Mouse (Mus musculus): Measurements from ENCODE around the gene Trp53. TPM values are rescaled to one million over a fixed set of nuclear protein-coding genes. Genes with fewer than 3 reads are reported as not detected.
A peak's percentile ranks its signal among the peaks of the same experiment; 100 is the strongest.

Trp53 gene
- total and polyA plus RNA-seq, 3 experiments = 59.6 to 85.0 (median 67.5) TPM

GRCm38 (mm10) chr11:69560896-69561854 lies 19.0 kb upstream of the Trp53 start:
- no peak for DNase-seq

- DNase-seq = no peak
Measured at GRCm38 (mm10) chr11:69563373-69563772, 16.8 kb upstream of the Trp53 start.

DNA sequence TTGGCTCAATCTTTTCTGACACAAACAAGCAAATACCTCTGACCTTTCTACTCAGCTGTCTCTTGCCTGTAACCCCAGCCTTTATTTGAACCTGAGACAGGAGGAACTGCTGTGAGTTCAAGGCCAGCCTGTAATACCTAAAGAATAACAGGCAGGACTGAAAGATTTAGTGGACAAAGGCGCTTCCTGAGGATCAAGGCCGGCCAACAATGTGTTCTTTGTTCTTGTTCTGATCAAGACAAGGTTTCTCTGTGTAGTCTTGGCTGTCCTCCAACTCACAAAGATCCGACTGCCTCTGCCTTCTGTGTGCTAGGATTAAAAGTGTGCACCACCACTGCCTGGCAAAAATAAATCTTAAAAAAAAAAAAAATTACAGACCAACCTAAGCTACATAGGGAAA lies 15.8 kb upstream of the Trp53 start:
- no peak for DNase-seq

- DNase-seq = no peak
Measured at GRCm38 (mm10) chr11:69565131-69565530, 15.0 kb upstream of the Trp53 start.

DNA sequence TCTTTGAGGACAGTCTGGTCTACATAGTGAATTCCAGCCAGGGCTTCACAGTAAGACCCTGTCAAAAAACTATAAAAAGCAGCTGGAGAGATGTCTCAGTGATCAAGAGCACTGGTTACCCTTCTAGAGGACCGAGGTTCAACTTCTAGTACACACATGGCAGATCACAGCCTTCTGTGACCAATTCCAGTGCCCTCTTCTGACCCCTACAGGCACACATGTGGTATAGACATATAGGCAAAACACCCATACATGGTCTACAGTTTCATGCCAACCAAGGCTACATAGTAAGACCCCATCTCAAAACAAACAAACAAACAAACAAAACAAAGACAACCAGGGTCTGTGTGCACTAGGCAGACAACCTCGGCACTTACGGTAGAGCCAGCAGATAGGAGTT lies 4.9 kb upstream of the Trp53 start:
- no peak for DNase-seq

- no peak for DNase-seq
Measured at GRCm38 (mm10) chr11:69576307-69576706, 3.9 kb upstream of the Trp53 start.

DNA sequence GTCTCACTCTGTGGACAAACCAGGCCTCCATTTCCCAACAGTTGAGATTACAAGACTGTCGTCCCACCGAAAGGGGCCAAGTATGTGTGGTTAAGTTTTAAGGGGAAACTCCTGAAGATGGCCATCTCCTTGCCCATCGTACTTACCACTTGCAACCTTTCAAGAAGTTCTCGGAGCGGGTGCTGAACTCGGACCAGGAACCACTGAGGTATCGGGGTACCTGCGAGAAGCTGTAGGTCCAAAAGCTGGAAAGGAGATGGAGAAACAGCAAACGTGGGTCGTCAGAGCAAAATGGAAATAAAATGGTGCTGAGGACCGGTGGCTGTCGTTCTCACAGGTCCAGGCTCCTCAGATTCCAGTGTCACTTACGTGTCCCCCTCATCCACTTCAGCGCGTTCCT lies 1.9 kb upstream of the Trp53 start:
- no peak for DNase-seq

DNA sequence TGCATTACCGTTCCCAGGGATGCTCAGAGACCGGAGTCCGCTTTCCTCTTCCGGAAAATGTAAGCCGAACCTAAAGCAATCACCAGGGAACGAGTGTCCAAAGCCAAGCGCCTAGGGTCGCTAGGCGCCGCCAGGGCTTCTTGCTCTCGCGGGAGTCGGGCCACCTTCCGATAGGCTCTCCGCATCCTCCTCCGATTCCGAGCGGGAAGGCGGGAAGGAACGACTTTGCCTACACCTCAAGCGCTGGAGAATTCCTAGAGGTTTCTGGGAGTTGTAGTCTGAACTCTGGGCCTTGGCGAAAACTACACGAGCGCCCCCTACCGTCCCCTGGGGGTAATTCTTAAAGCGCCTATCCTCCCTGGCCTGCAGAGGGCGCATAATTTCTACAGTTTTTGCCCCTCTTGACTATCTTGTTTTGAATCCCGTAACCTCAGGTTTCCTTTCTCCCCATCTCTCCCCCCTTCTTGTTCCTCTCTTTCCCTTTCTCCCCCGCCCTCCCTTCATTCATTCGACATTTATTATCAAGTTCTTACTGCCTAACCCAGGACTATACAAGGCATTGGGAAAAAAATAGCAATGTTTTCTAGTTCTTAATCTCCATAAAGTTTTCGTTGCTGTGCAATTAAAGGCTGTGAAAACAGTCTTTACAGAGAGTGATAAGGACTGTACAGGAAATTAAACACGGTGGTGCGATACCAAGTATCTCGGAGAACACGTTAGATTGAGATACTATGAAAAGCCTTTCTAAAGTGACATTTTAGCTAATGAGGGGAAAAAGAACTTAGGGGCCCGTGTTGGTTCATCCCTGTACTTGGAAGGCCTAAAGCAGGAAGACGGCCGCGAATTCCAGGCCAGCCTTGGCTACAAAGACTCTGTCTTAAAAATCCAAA lies 786 bp upstream of the Trp53 start:
- peak; percentile 97 for DNase-seq

DNA sequence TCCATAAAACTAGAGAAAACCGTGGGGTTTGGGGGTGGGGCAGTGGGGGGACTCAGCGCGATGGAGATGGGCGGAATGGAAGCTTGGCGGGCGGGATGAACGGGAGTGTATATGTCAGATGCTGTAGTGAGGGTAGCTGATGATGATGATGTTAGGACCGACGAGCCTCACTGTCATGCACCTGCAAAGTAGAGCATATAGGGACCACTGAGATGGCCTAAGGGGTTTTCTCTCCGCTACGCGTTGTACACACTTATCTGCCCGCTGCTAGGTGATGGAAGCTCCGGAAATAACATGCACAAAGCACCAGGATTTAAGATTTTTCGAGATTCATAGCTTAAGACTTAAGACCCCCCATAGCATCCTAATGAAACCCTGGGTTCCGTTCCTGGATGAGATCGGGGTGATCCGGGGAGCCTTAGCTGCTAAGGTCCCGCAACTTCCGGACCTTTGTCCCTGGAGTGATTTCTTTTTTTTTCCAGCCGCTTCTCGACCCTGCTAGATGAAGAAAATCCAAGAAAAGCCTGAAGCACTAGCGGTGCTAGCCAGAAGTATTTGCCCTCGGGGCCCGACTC lies 500 bp downstream of the Trp53 start:
- no peak for DNase-seq

- DNase-seq = peak; percentile 95
Measured at GRCm38 (mm10) chr11:69581147-69581688, 1.1 kb downstream of the Trp53 start.

DNA sequence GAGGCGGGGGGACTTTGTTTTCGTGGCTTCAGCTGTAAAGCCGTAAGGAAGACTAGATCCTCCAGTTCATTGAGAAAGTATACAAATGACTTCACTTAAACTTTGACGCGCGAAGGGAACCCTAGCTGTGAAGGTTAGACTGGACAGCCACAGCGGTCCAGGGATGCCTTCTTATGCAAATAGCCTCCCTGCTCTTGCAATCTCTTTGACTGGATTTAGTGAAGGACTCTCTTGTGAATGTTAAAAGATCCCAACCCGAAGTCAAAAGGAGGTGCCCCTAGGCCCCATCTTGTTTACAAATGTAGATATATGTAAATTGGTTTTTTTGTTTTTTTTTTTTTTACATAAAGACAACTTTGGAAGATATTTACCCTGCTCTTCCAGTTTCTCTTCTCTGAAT lies 1.7 kb downstream of the Trp53 start:
- DNase-seq = no peak

DNA sequence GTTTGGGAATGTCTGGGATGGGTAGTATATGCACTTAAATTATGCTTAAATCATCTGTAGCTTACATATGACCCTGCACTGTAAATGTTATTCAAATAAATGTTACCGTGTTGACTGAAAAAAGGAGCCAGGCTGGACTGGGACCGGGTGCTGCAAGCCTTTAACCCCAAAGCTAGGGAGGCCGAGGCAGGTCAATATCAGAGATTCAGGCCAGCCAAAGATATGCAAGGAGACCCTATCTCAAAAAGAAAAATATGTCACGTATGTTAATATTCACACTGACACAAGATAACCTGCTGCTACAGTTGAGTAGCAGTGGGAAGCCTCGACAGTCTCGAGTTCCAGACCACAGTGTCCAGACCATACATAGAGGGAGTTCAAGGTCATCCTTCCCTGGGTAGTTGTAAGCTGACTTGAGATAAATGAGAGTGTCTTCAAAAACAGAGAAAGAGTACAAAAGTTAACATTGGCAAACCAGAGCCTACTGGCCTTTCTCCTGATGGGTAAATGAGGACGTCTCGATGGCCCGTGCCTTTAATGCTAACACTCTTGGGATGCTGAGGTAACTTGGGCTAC lies 2.2 kb downstream of the Trp53 start:
- no peak for DNase-seq

DNA sequence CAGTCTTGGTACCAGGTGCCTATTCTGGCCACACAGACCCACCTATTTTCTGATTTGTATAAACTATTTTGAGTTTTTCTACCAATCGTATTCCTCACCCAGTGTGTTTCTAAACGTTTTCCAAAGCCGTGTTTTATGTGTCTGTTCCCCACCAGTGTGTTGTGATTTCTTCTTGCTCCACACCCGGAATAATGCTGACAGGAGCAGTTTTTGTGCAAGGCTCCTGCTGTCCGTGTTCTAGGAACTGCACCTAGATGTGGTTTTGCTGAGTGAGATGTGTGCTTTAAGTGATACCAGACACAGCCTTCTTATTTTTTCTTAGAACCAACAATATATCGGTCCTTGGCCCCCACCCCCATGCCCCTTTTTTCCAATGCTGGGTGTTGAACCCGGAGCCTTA lies 3.8 kb downstream of the Trp53 start:
- DNase-seq = no peak

- DNase-seq = no peak
Measured at GRCm38 (mm10) chr11:69584937-69585336, 4.8 kb downstream of the Trp53 start.

DNA sequence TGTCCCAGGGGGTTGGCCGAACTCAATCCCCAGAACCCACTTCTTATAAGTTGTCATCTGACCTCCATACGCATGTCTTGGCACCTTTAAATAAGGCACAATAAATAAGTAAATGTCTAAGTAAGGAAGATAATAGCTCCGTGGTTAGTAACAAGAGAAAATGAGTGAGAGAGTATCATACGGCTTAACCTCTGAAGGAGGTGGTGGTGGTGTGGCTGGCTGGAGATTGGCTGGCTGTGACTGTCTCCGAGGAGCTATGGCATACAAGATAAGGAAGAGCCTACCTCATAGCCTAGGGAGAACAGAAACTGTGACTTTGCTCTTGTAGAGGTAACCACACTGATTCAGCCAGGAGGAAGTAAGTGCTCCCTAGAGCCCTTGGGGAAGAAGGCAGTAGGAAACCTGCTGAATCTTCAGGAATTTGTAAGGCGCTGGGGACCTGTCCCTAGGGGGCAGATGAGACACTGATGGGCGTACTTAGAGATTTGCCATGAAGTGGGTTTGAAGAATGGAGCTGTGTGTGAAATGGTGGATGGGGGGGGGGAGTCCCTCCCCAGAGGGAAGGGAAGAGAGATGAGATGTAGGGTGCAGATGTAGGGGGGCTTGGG lies 5.7 kb downstream of the Trp53 start:
- no peak for DNase-seq

GRCm38 (mm10) chr11:69589207-69589834 lies 9.2 kb downstream of the Trp53 start:
- DNase-seq = no peak

DNA sequence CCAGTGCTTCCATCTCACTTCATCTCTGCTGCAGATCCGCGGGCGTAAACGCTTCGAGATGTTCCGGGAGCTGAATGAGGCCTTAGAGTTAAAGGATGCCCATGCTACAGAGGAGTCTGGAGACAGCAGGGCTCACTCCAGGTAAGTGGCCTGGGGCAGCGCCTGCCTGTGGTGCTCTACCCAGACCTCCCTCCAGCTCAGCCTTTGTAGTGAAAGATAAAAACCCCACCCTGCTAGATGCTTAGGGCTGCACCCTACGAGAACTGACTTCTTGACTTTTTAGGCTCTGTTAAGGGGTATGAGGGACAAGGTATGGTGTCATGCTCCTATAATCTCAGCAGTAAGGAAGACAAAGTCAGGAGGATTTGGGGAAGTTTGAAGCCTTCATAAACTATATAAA lies 10.5 kb downstream of the Trp53 start:
- DNase-seq = no peak

DNA sequence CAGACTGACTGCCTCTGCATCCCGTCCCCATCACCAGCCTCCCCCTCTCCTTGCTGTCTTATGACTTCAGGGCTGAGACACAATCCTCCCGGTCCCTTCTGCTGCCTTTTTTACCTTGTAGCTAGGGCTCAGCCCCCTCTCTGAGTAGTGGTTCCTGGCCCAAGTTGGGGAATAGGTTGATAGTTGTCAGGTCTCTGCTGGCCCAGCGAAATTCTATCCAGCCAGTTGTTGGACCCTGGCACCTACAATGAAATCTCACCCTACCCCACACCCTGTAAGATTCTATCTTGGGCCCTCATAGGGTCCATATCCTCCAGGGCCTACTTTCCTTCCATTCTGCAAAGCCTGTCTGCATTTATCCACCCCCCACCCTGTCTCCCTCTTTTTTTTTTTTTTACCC lies 11.3 kb downstream of the Trp53 start:
- DNase-seq = no peak

DNA sequence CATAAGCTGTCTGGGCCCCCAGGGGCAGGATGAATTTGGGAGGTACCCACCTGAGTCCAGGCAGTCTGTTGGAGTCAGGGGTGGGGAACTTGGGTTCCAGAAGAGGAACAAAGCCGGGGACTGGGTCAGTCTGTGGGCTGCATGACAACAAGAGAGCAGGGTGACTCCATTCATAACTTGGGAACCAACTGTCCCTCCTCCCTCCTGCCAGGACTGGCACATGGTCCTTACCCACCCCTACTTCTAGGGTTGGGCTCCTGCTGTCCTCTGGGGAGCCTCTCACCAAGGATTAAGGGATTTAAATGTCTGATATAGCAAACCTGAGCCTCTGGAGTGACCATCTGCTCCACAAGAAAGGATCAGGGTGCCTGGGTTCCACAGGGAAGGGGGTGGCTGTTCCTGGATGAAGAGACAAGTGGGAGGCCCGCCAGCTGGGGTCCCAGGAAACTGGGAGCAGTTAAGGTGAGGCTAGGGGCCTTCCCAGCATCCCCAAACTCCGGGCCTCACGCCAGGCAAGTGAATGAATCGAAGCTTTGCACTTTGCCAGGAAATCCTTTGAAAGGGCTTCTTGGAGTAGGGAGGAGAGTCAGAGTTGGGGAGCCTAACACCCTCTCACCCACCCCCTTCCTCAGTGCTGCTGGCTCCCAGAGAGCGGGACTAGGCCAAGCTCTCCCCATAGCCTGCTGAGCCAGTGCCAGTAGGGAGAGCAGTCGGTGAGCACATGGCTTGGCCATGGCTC lies 11.9 kb downstream of the Trp53 start:
- no peak for DNase-seq

GRCm38 (mm10) chr11:69592799-69593198 lies 12.6 kb downstream of the Trp53 start:
- no peak for DNase-seq
